Mouse (Mus musculus) layer of hippocampus, adult 2 months (tissue): ENCODE measurements at regions not wholly inside any gene's neighbourhood (a gene's known extent, or its start where the extent isn't known, plus 50 kb on each side); places are given as distances from the start of the nearest gene placed in this dataset.
A peak's percentile ranks its signal among the peaks of the same experiment; 100 is the strongest.

Experiments
- DNase-seq, 2 experiments: peaks; one replicate each; pipeline ENCODE4 v3.0.0; 2022; ENCODE audit warnings: low spot score in 2 of 2
- H3K27ac ChIP-seq: fragments of 200-600 bp; 2 replicates; pipeline ENCODE4 v1.8.1; 2022
- H3K4me3 ChIP-seq: fragments of 200-600 bp; 2 replicates; pipeline ENCODE4 v1.8.1; 2022; ENCODE audit warnings: mild to moderate bottlenecking
- CTCF ChIP-seq: fragments of 200-600 bp; conservative IDR thresholded peaks from 2 replicates; pipeline ENCODE4 v1.8.1; 2022; ENCODE audit warnings: antibody characterized with exemption, mild to moderate bottlenecking, moderate library complexity

GRCm38 (mm10) chr14:80212916-80213315 lies 229.0 kb downstream of the Olfm4 start:
- TF ChIP-seq CTCF, result peak; percentile 90
- Histone ChIP-seq H3K27ac (peak overlapping the region; percentile 66), H3K4me3 (peak overlapping the region; percentile 16; the same call in 1 of the 2 replicates)
- DNase-seq, result peak; percentile 52 to 64

GRCm38 (mm10) chr14:80213666-80214065 lies 229.8 kb downstream of the Olfm4 start:
- H3K4me3 ChIP-seq, result no peak overlapping the region
- no peak overlapping the region; the same call in 1 of the 2 replicates for H3K27ac ChIP-seq
- TF ChIP-seq CTCF, result no peak
- DNase-seq, result no peak

GRCm38 (mm10) chr14:80215960-80216552 lies 232.2 kb downstream of the Olfm4 start:
- DNase-seq, result peak; percentile 41 to 66
- H3K4me3 ChIP-seq, result no peak overlapping the region
- peak; percentile 77 for TF ChIP-seq CTCF
- no peak overlapping the region for H3K27ac ChIP-seq

DNA sequence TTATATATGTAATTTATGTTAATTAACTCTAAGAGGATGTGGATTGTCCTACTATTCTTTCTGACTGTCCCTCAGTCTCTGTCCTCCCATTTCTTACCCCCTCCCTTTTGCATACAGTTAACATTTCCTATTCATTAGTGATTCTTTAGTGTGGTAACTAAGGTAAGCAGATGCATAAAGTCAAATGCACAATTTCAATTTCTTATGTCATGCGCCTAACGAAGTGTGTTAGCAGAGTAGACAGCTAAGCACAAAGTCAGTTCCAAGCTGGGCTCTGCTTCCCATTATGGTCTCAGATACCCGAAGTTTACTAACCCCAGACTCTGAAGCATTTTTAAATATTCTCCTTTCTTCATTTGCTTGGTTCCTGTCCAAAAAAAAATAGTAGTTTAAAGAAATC lies 248.2 kb downstream of the Olfm4 start:
- DNase-seq, result no peak
- H3K27ac ChIP-seq, result no peak overlapping the region
- no peak for TF ChIP-seq CTCF
- no peak overlapping the region for H3K4me3 ChIP-seq

GRCm38 (mm10) chr14:80232976-80233375 lies 249.1 kb downstream of the Olfm4 start:
- no peak for DNase-seq
- Histone ChIP-seq H3K27ac (no peak overlapping the region), H3K4me3 (no peak overlapping the region)
- no peak for TF ChIP-seq CTCF

GRCm38 (mm10) chr14:80237136-80237535 lies 253.3 kb downstream of the Olfm4 start:
- peak overlapping the region; percentile 84 for H3K27ac ChIP-seq
- no peak overlapping the region for H3K4me3 ChIP-seq
- TF ChIP-seq CTCF, result no peak
- DNase-seq, result no peak

- Histone ChIP-seq H3K27ac (peak overlapping the region; percentile 84), H3K4me3 (no peak overlapping the region)
- DNase-seq, result no peak
- TF ChIP-seq CTCF, result no peak
Observed at GRCm38 (mm10) chr14:80237552-80237951, 253.7 kb downstream of the Olfm4 start.

- Histone ChIP-seq H3K27ac (peak overlapping the region; percentile 89), H3K4me3 (no peak overlapping the region)
- DNase-seq, result peak; percentile 61 to 78
- TF ChIP-seq CTCF, result no peak
Observed at GRCm38 (mm10) chr14:80244640-80245302, 260.9 kb downstream of the Olfm4 start.

DNA sequence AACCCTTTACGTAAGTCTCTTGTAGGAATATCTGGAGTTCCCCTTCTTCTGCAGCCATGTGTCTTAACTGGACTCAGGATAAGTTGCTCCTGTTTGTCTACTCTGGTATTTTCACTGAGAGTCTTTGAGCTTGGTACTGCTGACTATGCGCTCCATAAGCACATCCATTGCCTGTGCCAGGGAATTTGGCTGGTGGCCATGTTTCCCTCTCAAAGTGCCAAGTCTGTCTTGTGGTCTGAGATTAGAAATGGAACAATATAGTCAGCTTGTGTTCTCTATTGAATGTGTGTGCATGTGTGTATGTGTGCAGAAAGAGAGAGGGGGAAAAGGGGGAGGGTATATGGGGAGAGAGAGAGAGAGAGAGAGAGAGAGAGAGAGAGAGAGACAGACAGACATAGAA lies 263.7 kb downstream of the Olfm4 start:
- no peak for TF ChIP-seq CTCF
- peak overlapping the region; percentile 89 for H3K27ac ChIP-seq
- peak; percentile 80 to 85 for DNase-seq
- H3K4me3 ChIP-seq, result no peak overlapping the region

DNA sequence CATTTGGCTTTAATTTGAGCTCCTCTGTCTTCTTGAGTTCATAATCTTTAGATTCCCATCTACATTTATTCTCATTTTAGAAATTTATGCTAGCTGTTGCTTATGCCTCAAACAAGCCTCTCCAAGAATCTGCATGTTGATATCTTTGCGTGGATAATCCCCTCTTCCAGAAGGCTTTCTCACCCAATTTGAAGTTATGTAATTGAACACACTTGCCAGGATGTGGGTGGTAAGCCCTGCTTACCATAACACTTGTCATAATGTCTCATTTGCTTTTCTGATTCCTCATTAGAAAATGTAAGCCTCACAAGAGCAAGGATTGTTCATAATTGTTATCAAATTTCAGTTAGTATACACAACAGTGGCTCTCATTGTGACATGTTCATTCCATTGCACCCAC lies 266.0 kb downstream of the Olfm4 start:
- H3K27ac ChIP-seq, result peak overlapping the region; percentile 89
- DNase-seq, result peak in 1 of 2 experiments; percentile 78
- no peak overlapping the region for H3K4me3 ChIP-seq
- TF ChIP-seq CTCF, result no peak

GRCm38 (mm10) chr14:80257086-80257485 lies 273.2 kb downstream of the Olfm4 start:
- Histone ChIP-seq H3K4me3 (no peak overlapping the region), H3K27ac (no peak overlapping the region)
- TF ChIP-seq CTCF, result no peak
- no peak for DNase-seq

DNA sequence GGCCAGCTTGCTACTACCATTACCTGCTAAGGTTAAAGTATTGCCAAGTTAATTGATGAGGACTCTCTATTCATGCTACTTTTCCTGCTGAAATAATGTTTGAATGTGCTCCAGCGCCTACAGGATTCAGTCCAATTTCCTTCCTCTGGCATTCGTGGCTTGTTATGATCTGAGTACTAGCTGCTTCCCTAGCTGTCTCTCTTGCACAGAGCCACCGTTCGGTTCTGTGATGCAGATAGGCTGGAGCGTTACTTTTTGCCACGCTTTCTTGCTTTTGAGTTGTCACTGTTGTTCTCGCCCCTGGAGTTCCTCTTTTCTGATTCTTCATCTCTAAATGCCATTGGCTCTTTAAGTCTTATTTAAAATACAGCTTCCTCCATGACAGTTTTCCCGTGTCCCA lies 279.3 kb downstream of the Olfm4 start:
- no peak for TF ChIP-seq CTCF
- H3K4me3 ChIP-seq, result no peak overlapping the region
- H3K27ac ChIP-seq, result peak overlapping the region; percentile 85
- peak in 1 of 2 experiments; percentile 63 for DNase-seq

GRCm38 (mm10) chr14:80265081-80265480 lies 281.2 kb downstream of the Olfm4 start:
- Histone ChIP-seq H3K4me3 (no peak overlapping the region), H3K27ac (peak overlapping the region; percentile 75)
- peak in 1 of 2 experiments; percentile 37 for DNase-seq
- TF ChIP-seq CTCF, result no peak
